Mouse (Mus musculus) limb, embryonic 15.5 days (tissue): Measurements from ENCODE around the gene Trim60. TPM values are rescaled to one million over a fixed set of nuclear protein-coding genes. Genes with fewer than 3 reads are reported as not detected.

Experiments
- ATAC-seq: fragments of 200-750 bp; cut with Nextera tagmentation; 2 replicates; pipeline ENCODE4 v1.8.0; 2017; ENCODE audit warnings: low read depth, moderate TSS enrichment; ENCODE audit not compliant: insufficient number of reproducible peaks, low FRiP score, low TSS enrichment
- H3K27ac ChIP-seq: fragments of 300-500 bp; sonication (generic); 2 replicates; pipeline ENCODE4 v1.5.1; 2015; ENCODE audit warnings: moderate library complexity, mild to moderate bottlenecking, inconsistent platforms
- H3K27me3 ChIP-seq: fragments of 300-500 bp; sonication (generic); 2 replicates; pipeline ENCODE4 v1.6.1; 2015; ENCODE audit warnings: inconsistent platforms
- H3K36me3 ChIP-seq: fragments of 300-500 bp; sonication (generic); 2 replicates; pipeline ENCODE4 v1.6.1; 2015; ENCODE audit warnings: inconsistent platforms
- H3K4me1 ChIP-seq: fragments of 300-500 bp; sonication (generic); 2 replicates; pipeline ENCODE4 v1.6.1; 2015; ENCODE audit warnings: inconsistent platforms
- H3K4me2 ChIP-seq: fragments of 300-500 bp; sonication (generic); 2 replicates; pipeline ENCODE4 v1.6.1; 2015; ENCODE audit warnings: mild to moderate bottlenecking, inconsistent platforms
- H3K4me3 ChIP-seq: fragments of 300-500 bp; sonication (generic); 2 replicates; pipeline ENCODE4 v1.5.1; 2015; ENCODE audit warnings: mild to moderate bottlenecking, inconsistent platforms
- H3K9ac ChIP-seq: fragments of 300-500 bp; sonication (generic); 2 replicates; pipeline ENCODE4 v1.6.1; 2015; ENCODE audit warnings: inconsistent platforms
- H3K9me3 ChIP-seq: fragments of 300-500 bp; sonication (generic); 2 replicates; pipeline ENCODE4 v1.6.1; 2016; ENCODE audit warnings: inconsistent platforms
- WGBS: fragments of 180-500 bp; shearing (Covaris S2); methylation state at CpG from one replicate; pipeline ENCODE4 v1.1.7; 2015; 5-methylcytosine and 5-hydroxymethylcytosine counted together
- polyA plus RNA-seq: library from polyadenylated mRNA; unstranded; fragments of >200 nt; fragmentation: Nextera tagmentation; extraction: Ambion mirVana; gene quantifications from 2 replicates; pipeline ENCODE4 v1.2.1, GENCODE M21; 2015

Gene Trim60
- polyA plus RNA-seq, 1 experiment from 2014 or later: 0.05 TPM

GRCm38 (mm10) chr8:64983150-64983897 lies 35.1 kb downstream of the Trim60 start:
- H3K9ac ChIP-seq: no peak overlapping the region
- ATAC-seq: no peak
- H3K4me2 ChIP-seq: no peak overlapping the region
- H3K9me3 ChIP-seq: no peaks in the 10 kb centered on the region
- no peak overlapping the region for H3K27ac ChIP-seq
- no peaks in the 10 kb centered on the region for H3K4me1 ChIP-seq
- no peaks in the 10 kb centered on the region for H3K36me3 ChIP-seq
- WGBS: 71% methylated on average over 20 of the region's 20 CpGs
- no peak overlapping the region for H3K4me3 ChIP-seq
- H3K27me3 ChIP-seq: no peaks in the 10 kb centered on the region

- Histone ChIP-seq H3K27ac (no peak overlapping the region), H3K36me3 (peaks cover 12% of the 10 kb centered on the region; the same call in 1 of the 2 replicates), H3K9ac (no peak overlapping the region), H3K4me2 (no peak overlapping the region), H3K9me3 (no peaks in the 10 kb centered on the region), H3K4me1 (no peaks in the 10 kb centered on the region), H3K27me3 (no peaks in the 10 kb centered on the region), H3K4me3 (no peak overlapping the region)
- no peak for ATAC-seq
Measured at GRCm38 (mm10) chr8:64962836-64963235, 55.5 kb downstream of the Trim60 start.

GRCm38 (mm10) chr8:64959025-64959424 lies 59.4 kb downstream of the Trim60 start:
- WGBS: 86% methylated on average over 9 of the region's 9 CpGs
- no peak overlapping the region for H3K4me3 ChIP-seq
- ATAC-seq: no peak
- no peak overlapping the region for H3K9ac ChIP-seq
- H3K36me3 ChIP-seq: peaks cover 8% of the 10 kb centered on the region; the same call in 1 of the 2 replicates
- H3K4me2 ChIP-seq: no peak overlapping the region
- no peak overlapping the region for H3K27ac ChIP-seq
- no peaks in the 10 kb centered on the region for H3K9me3 ChIP-seq
- H3K27me3 ChIP-seq: no peaks in the 10 kb centered on the region
- H3K4me1 ChIP-seq: no peaks in the 10 kb centered on the region

GRCm38 (mm10) chr8:64952101-64952500 lies 66.3 kb downstream of the Trim60 start:
- Histone ChIP-seq H3K4me2 (no peak overlapping the region), H3K4me1 (no peaks in the 10 kb centered on the region), H3K4me3 (no peak overlapping the region), H3K27ac (no peak overlapping the region), H3K36me3 (no peaks in the 10 kb centered on the region), H3K27me3 (no peaks in the 10 kb centered on the region), H3K9ac (no peak overlapping the region), H3K9me3 (no peaks in the 10 kb centered on the region)
- WGBS: 81% methylated on average over 6 of the region's 6 CpGs
- ATAC-seq: no peak

Other genes starting within 250 kb of the Trim60 start
- 7.0 and 7.9 TPM in 2 replicates for gene Klhl2, start 168.6 kb downstream of the Trim60 start, polyA plus RNA-seq
- gene Tmem192, start 71.4 kb downstream of the Trim60 start, polyA plus RNA-seq: 23.7 and 24.3 TPM in 2 replicates
- 0.04 TPM in 1 of 2 replicates, not detected in the other for gene Trim75, start 30.8 kb downstream of the Trim60 start, polyA plus RNA-seq
- 0.22 and 0.37 TPM in 2 replicates for gene Trim61, start 61 bp downstream of the Trim60 start, polyA plus RNA-seq
- gene Apela, start 18.8 kb upstream of the Trim60 start, polyA plus RNA-seq: 10.8 and 13.1 TPM in 2 replicates
- not detected in 2 replicates for gene Gm10663, start 56.4 kb upstream of the Trim60 start, polyA plus RNA-seq
- gene BC030870, start 111.0 kb upstream of the Trim60 start, polyA plus RNA-seq: 0.11 TPM in 1 of 2 replicates, not detected in the other